Mouse (Mus musculus) megakaryocyte, embryonic 14.5 days (primary cell): ENCODE measurements at regions not wholly inside any gene's neighbourhood (a gene's known extent, or its start where the extent isn't known, plus 50 kb on each side); places are given as distances from the start of the nearest gene placed in this dataset.

Experiments used
- H3K27me3 ChIP-seq: replicated peaks from 2 replicates; pipeline ENCODE3; 2012; ENCODE audit warnings: inconsistent platforms
- H3K36me3 ChIP-seq: replicated peaks from 2 replicates; pipeline ENCODE3; 2012; ENCODE audit warnings: low read length, inconsistent platforms, mixed read lengths
- H3K4me1 ChIP-seq: 2 replicates; pipeline ENCODE4 v1.6.1; 2012; ENCODE audit warnings: inconsistent platforms
- H3K4me3 ChIP-seq: replicated peaks from 2 replicates; pipeline ENCODE3; 2012; ENCODE audit warnings: moderate library complexity, mild to moderate bottlenecking, inconsistent platforms
- H3K9me3 ChIP-seq: 2 replicates; pipeline ENCODE4 v1.6.1; 2012; ENCODE audit warnings: inconsistent platforms
- FLI1 ChIP-seq: IDR thresholded peaks from 2 replicates; pipeline ENCODE4 v1.6.1; 2012; ENCODE audit warnings: low read length, inconsistent platforms, mixed read lengths
- GATA1 ChIP-seq: IDR thresholded peaks from 3 replicates; pipeline ENCODE4 v1.6.1; 2012; ENCODE audit warnings: mixed read lengths, low read length, inconsistent platforms, borderline replicate concordance

DNA sequence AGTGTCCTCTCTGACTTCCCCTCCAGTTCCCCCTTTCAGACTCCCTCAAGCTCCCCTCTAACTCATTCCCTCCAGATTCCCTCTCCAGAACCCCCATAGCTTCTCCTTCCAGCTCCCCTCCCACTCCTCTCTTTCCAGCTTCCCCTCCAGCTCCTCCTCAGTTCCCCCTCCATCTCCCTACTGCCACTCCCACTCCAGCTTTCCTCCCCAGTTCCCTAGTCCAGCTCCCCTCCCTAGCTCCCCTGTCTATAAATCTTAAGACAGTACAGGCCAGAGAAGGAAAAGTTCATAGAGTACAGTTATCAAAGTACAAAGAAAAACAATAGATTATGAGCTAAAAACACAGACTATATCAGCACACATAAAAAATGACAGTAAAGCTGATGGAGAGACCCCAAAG lies 173.6 kb upstream of the Dcbld2 start:
- no peaks in the 10 kb centered on the region for H3K36me3 ChIP-seq
- H3K4me1 ChIP-seq, result no peaks in the 10 kb centered on the region
- H3K4me3 ChIP-seq, result no peak overlapping the region
- no peaks in the 10 kb centered on the region for H3K9me3 ChIP-seq
- no peak for TF ChIP-seq GATA1
- no peak for TF ChIP-seq FLI1
- no peaks in the 10 kb centered on the region for H3K27me3 ChIP-seq

DNA sequence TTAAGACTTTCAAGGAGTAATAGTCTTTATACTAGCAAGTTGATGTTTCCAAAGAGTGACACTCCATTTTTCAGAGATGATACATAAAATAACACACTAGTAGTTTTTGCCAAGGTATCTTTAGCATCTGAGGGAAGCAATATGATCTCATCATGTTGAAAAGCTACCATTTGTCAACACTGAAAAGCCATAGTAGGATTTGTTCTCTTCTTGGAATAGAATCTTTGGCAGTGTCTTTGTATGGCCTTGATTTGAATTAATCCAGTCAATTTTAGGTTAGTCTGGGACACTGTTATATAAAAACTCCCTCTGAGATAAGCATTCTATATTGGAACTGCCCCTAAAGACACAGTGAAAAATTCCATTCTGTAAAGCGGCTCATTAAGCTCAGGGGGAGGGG lies 171.4 kb upstream of the Dcbld2 start:
- TF ChIP-seq GATA1 (no peak), FLI1 (no peak)
- H3K4me1 ChIP-seq, result no peaks in the 10 kb centered on the region
- H3K27me3 ChIP-seq, result no peaks in the 10 kb centered on the region
- H3K36me3 ChIP-seq, result no peaks in the 10 kb centered on the region
- H3K4me3 ChIP-seq, result no peak overlapping the region
- H3K9me3 ChIP-seq, result no peaks in the 10 kb centered on the region

DNA sequence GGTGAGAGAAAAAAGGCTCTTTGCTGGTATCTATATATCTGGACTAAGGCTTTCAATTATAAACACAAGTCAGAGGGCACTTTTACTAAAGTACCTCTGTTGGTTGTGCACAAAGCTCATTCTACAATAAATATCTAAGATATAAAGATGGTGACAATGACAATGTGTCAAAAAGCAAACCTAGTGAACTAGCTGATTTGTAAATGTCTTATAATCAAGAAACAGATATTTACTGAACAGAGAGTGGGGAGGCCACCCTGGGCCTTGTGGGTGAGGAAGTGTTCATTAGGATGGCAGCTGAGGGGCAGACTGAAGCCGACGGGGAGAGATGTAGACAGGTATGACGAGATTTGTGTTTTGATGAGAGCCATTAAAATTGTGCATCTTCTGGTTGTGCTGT lies 132.0 kb upstream of the Dcbld2 start:
- H3K27me3 ChIP-seq, result no peaks in the 10 kb centered on the region

GRCm38 (mm10) chr16:58281474-58281873 lies 126.8 kb upstream of the Dcbld2 start:
- Histone ChIP-seq H3K27me3 (no peaks in the 10 kb centered on the region), H3K36me3 (no peaks in the 10 kb centered on the region), H3K4me3 (no peak overlapping the region), H3K9me3 (no peaks in the 10 kb centered on the region), H3K4me1 (no peaks in the 10 kb centered on the region)
- TF ChIP-seq GATA1, result no peak
- TF ChIP-seq FLI1, result no peak

More for the DNA sequence above, 132.0 kb upstream of the Dcbld2 start:
- TF ChIP-seq FLI1 (no peak), GATA1 (no peak)
- Histone ChIP-seq H3K36me3 (no peaks in the 10 kb centered on the region), H3K4me1 (no peaks in the 10 kb centered on the region), H3K9me3 (no peaks in the 10 kb centered on the region), H3K4me3 (no peak overlapping the region)

GRCm38 (mm10) chr16:58294457-58294856 lies 113.8 kb upstream of the Dcbld2 start:
- Histone ChIP-seq H3K27me3 (no peaks in the 10 kb centered on the region), H3K36me3 (no peaks in the 10 kb centered on the region), H3K4me3 (no peak overlapping the region), H3K9me3 (no peaks in the 10 kb centered on the region), H3K4me1 (peaks cover 7% of the 10 kb centered on the region)
- TF ChIP-seq GATA1 (no peak), FLI1 (no peak)

DNA sequence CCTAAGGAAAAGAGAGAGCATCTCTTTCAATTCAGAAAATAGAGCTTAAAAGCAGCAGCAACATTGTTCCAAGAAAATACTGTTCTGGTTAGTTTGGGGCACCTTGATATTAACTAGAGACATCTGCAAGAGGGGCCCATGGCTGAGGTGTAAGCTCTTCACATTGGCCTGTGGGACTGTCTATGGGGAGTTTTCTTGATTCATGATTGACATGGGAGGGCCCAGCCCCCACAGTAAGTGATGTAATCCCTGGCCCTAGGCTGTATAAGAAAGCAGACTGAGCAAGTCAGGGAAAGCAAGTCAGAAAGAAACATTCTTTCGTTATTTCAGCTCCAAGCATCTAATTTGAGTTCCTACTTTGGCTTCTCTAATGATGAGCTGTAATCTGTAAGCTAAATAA lies 113.1 kb upstream of the Dcbld2 start:
- H3K9me3 ChIP-seq, result no peaks in the 10 kb centered on the region
- no peaks in the 10 kb centered on the region for H3K36me3 ChIP-seq
- H3K4me3 ChIP-seq, result no peak overlapping the region
- no peaks in the 10 kb centered on the region for H3K27me3 ChIP-seq
- H3K4me1 ChIP-seq, result peaks cover 14% of the 10 kb centered on the region
- TF ChIP-seq FLI1, result no peak
- no peak for TF ChIP-seq GATA1

DNA sequence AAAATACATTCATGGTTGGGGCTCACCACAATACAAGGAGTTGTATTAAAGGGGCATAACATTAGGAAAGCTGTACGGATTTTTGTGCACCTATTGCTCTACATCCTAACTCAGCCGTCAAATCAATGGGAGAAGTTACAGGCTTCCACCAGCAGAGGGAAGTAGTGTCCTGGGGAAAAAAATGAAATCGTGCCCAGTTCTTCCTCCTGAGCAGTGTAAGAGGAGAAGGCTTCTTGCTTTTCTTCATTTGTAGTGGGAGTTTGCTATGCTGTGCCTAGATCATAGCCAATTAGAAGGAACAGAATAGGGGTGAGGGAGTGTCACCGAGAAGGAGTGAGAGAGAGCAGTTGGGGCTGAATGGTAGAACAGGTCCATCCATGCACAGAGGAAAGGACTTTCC lies 108.7 kb upstream of the Dcbld2 start:
- TF ChIP-seq FLI1, result no peak
- no peak for TF ChIP-seq GATA1
- no peaks in the 10 kb centered on the region for H3K9me3 ChIP-seq
- no peaks in the 10 kb centered on the region for H3K27me3 ChIP-seq
- H3K4me3 ChIP-seq, result peak overlapping the region; percentile 17
- peaks cover 12% of the 10 kb centered on the region for H3K4me1 ChIP-seq
- no peaks in the 10 kb centered on the region for H3K36me3 ChIP-seq

DNA sequence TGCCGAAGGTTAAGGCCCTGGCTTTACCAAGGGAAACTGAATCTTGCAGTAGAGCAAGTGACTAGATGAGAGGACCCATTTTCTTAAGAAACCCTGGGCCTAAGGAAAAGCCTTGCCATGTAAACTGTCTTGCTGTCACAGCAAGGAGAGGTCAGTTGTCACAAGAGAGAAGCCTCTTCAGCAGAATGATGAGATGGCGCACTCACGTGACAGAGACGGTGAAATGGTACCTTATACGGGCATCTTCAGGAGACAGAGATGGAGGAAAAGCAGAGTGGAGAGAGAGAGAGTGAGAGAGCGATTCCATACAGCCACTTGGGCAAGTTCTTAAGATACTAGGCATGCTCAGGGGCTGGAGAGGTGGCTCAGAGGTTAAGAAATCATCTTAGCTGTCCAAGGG lies 108.1 kb upstream of the Dcbld2 start:
- no peaks in the 10 kb centered on the region for H3K9me3 ChIP-seq
- H3K4me1 ChIP-seq, result peaks cover 8% of the 10 kb centered on the region
- no peak for TF ChIP-seq FLI1
- no peak for TF ChIP-seq GATA1
- no peak overlapping the region for H3K4me3 ChIP-seq
- H3K36me3 ChIP-seq, result no peaks in the 10 kb centered on the region
- no peaks in the 10 kb centered on the region for H3K27me3 ChIP-seq

- no peaks in the 10 kb centered on the region for H3K36me3 ChIP-seq
- TF ChIP-seq FLI1, result no peak
- no peak for TF ChIP-seq GATA1
- H3K4me3 ChIP-seq, result no peak overlapping the region
- H3K9me3 ChIP-seq, result 0 out of 2 replicates have a peak, but pooled peaks cover 4% of the 10 kb centered on the region
- no peaks in the 10 kb centered on the region for H3K27me3 ChIP-seq
- H3K4me1 ChIP-seq, result peaks cover 8% of the 10 kb centered on the region
Observed at GRCm38 (mm10) chr16:58303555-58303954, 104.7 kb upstream of the Dcbld2 start.

DNA sequence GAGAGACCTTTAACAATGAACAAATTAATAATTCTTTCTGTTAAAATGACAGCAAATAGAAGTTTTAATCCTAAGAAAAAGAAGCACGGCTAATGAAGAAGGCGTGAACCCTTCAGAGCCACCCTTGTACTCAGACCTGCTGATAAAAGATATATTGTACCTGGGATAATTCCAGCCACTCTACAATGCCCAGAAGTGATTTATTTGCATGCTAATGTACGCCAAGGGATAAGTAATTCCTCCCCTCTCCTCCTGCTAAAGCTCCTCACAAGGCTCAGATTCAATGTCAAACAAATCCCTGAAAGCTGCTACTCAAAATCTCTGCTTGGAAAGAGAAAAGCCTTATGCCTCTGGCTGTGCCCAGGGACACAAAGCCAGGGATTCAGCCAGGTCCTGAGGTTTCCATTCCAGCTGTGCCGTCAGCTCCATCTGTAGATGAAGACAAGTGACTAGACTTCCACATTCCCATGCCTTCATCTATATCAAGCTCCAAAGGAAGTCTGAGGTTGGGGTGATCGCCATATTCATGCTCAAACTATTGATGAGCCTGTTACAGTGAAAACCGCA lies 91.3 kb upstream of the Dcbld2 start:
- Histone ChIP-seq H3K4me3 (no peak overlapping the region), H3K9me3 (no peaks in the 10 kb centered on the region), H3K4me1 (peaks cover 4% of the 10 kb centered on the region; the same call in 1 of the 2 replicates), H3K27me3 (no peaks in the 10 kb centered on the region), H3K36me3 (no peaks in the 10 kb centered on the region)
- TF ChIP-seq FLI1 (no peak), GATA1 (no peak)

DNA sequence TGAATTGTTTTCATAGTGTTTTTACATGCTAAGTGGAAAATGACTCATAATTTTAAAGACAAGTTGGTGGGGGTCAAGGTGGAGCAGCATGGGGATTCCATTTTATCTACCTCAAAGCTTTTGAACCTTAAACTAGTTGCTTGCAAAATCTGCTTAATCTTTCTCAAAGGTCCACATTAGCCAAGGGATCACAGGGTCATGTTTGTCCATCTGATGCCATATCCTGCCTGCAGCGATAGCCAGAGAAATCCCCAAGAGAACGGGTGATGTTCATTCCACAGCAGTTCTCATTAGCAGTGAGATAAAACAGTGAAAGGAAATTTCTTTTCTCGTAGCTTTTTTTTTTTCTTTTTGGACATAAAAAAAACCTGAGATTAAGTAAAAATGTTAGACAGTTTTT lies 77.2 kb upstream of the Dcbld2 start:
- Histone ChIP-seq H3K4me1 (no peaks in the 10 kb centered on the region), H3K4me3 (no peak overlapping the region), H3K9me3 (peaks cover 7% of the 10 kb centered on the region), H3K36me3 (no peaks in the 10 kb centered on the region), H3K27me3 (no peaks in the 10 kb centered on the region)
- TF ChIP-seq FLI1, result no peak
- no peak for TF ChIP-seq GATA1
